Mouse (Mus musculus) adrenal gland, postnatal 4 days (tissue): ENCODE data around the gene Dcaf12. TPM values are rescaled to one million over a fixed set of nuclear protein-coding genes. Genes with fewer than 3 reads are reported as not detected.
A peak's percentile ranks its signal among the peaks of the same experiment; 100 is the strongest.

Experiments used
- DNase-seq, 2 experiments: peaks; one replicate each; pipeline ENCODE4 v3.0.0; 2021 to 2022; ENCODE audit warnings: low spot score in 2 of 2, mixed read lengths in 2 of 2
- long read RNA-seq, 2 experiments: library from polyadenylated mRNA; stranded (forward); transcript quantifications; one replicate each; pipeline ENCODE4 v2.0.0; 2021
- total RNA-seq, 2 experiments: library from RNA; stranded (reverse); gene quantifications; 2 replicates each; pipeline ENCODE4 v1.2.3; 2021

Gene Dcaf12
- 10 to 100 TPM; 64.3 to 64.9 TPM for total RNA-seq
- long read RNA-seq, experiment 1, transcript Dcaf12-201 (9 exons, 3,442 nt): major isoform, 53 of 67 reads
- long read RNA-seq, experiment 1, partial matches to known transcripts: 3 of 67 reads
- long read RNA-seq, experiment 1, other reads (novel, unspliced or antisense): 11 of 67 reads
- long read RNA-seq, experiment 2, transcript Dcaf12-201 (9 exons, 3,442 nt): major isoform, 85 of 124 reads
- long read RNA-seq, experiment 2, partial matches to known transcripts: 31 of 124 reads
- long read RNA-seq, experiment 2, other reads (novel, unspliced or antisense): 8 of 124 reads

- DNase-seq: peak; percentile 87 to 90
Measured at GRCm38 (mm10) chr4:41314141-41315129, at the start of gene Dcaf12. Dcaf12 (minus strand) TSS chr4:41314889.

- no peak for DNase-seq
Measured at GRCm38 (mm10) chr4:41361059-41361458, 46.4 kb upstream of the Dcaf12 start.

GRCm38 (mm10) chr4:41359358-41359757 is 44.7 kb upstream of the Dcaf12 start:
- DNase-seq: no peak

- DNase-seq: no peak
Measured at GRCm38 (mm10) chr4:41358669-41359068, 44.0 kb upstream of the Dcaf12 start.

- no peak for DNase-seq
Measured at GRCm38 (mm10) chr4:41357154-41357553, 42.5 kb upstream of the Dcaf12 start.

GRCm38 (mm10) chr4:41353265-41353664 is 38.6 kb upstream of the Dcaf12 start:
- DNase-seq: no peak

GRCm38 (mm10) chr4:41352758-41353157 is 38.1 kb upstream of the Dcaf12 start:
- DNase-seq: no peak

GRCm38 (mm10) chr4:41349199-41349591 is 34.5 kb upstream of the Dcaf12 start:
- peak in 1 of 2 experiments; percentile 27 for DNase-seq

GRCm38 (mm10) chr4:41348584-41349198 is 34.0 kb upstream of the Dcaf12 start, which contains the start of gene Ubap1:
Ubap1 (plus strand) TSS chr4:41348996.
- peak; percentile 86 to 88 for DNase-seq

- no peak for DNase-seq
Measured at GRCm38 (mm10) chr4:41347839-41348238, 33.1 kb upstream of the Dcaf12 start.

GRCm38 (mm10) chr4:41346011-41346410 is 31.3 kb upstream of the Dcaf12 start:
- DNase-seq: no peak

GRCm38 (mm10) chr4:41340912-41341550 is 26.3 kb upstream of the Dcaf12 start:
- DNase-seq: no peak

GRCm38 (mm10) chr4:41336546-41336945 is 21.9 kb upstream of the Dcaf12 start:
- DNase-seq: no peak

- DNase-seq: no peak
Measured at GRCm38 (mm10) chr4:41331698-41332421, 17.2 kb upstream of the Dcaf12 start.

- DNase-seq: no peak
Measured at GRCm38 (mm10) chr4:41331085-41331484, 16.4 kb upstream of the Dcaf12 start.

GRCm38 (mm10) chr4:41329481-41329880 is 14.8 kb upstream of the Dcaf12 start:
- no peak for DNase-seq

GRCm38 (mm10) chr4:41326876-41327275 is 12.2 kb upstream of the Dcaf12 start:
- DNase-seq: no peak

- no peak for DNase-seq
Measured at GRCm38 (mm10) chr4:41320971-41321370, 6.3 kb upstream of the Dcaf12 start.

- no peak for DNase-seq
Measured at GRCm38 (mm10) chr4:41318267-41318666, 3.6 kb upstream of the Dcaf12 start.

GRCm38 (mm10) chr4:41315173-41315572 is 484 bp upstream of the Dcaf12 start:
- DNase-seq: no peak
